Mouse (Mus musculus) embryo, embryonic 10 days (tissue): ENCODE data around the gene Slc1a1.
A peak's percentile ranks its signal among the peaks of the same experiment; 100 is the strongest.

Experiments used
- DNase-seq: peaks from one replicate; pipeline ENCODE4 v3.0.0-alpha.2; 2015; ENCODE audit warnings: low spot score

Slc1a1 gene

DNA sequence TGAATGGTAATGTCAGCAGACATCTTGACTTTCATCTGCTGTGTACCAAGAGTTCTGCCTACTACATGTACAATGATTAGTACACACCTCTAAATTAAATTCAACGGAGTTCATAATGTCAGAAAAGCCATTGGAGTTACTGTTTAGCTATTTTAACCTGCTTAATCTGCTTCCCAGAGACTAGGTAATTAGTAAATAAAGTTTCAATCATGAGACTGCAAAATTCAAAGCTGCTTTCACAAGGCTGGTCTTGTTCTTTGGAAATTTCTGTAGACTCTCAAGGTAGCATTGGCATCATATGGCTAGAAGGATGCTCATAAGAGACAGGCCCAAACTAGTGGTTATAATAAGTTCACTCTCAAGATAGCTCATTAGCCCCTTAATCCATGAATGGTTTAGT lies 20.0 kb downstream of the Slc1a1 start:
- no peak for DNase-seq

DNA sequence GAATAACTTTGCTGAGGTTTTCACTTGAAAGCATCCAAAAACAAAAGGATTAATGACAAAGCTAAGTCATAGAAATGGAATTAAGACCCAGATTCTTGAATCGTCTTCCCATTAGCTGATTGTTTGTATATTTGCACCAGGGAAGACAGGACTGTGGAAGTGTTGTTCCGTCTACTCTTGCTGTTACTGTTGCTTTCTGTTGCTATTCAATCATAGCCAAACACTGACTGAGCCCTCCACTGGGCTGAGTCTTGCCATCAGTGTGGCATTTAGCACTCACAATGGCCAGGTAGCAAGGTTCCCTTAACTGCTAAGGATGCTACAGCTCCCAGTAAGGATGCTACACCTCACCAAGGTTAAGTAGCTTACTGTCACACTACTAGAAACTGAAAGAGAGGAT lies 25.4 kb downstream of the Slc1a1 start:
- no peak for DNase-seq

- DNase-seq = no peak
Measured at GRCm38 (mm10) chr19:28863626-28864025, 28.8 kb downstream of the Slc1a1 start.

DNA sequence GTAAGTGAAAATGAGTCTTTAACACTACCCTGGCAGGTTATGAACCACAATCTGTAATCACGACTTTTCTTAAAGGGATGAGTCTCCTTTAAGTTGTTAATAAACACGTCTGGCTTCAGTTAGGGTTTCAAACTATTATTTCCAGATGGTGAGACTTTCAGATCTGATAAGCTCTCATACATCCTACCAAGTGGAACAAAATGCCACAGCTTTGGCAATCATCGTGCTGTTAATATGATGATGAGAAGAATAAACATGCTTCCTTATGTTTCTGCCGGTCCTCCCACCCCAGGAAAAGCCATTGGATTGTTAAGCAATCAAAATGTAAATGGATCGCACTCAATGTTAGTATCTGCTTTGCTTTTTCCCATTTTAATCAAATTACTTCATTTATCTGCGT lies 30.1 kb downstream of the Slc1a1 start:
- DNase-seq = no peak

GRCm38 (mm10) chr19:28865501-28865900 lies 30.7 kb downstream of the Slc1a1 start:
- no peak for DNase-seq

- no peak for DNase-seq
Measured at GRCm38 (mm10) chr19:28869251-28869855, 34.5 kb downstream of the Slc1a1 start.

DNA sequence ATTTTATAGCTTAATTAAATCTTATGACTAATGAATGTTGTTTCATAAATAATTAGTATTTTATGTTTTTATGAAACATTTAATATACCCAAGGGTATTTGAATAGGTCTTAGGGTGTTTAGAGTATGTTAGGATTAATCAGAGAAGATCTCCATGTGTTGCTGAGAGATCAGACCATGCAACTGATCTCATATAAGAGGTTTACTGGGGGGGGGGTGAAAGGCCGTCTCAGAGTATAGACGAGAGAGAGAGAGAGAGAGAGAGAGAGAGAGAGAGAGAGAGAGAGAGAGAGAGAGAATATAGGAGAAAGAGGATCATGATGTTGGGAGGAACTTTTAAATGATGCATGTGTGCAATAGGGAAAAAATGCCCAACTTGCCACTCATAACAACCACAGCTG lies 35.5 kb downstream of the Slc1a1 start:
- no peak for DNase-seq

GRCm38 (mm10) chr19:28879476-28879875 lies 44.6 kb downstream of the Slc1a1 start:
- DNase-seq = no peak

GRCm38 (mm10) chr19:28883126-28883525 lies 48.3 kb downstream of the Slc1a1 start:
- peak; percentile 65 for DNase-seq

- no peak for DNase-seq
Measured at GRCm38 (mm10) chr19:28888496-28888895, 53.6 kb downstream of the Slc1a1 start.

DNA sequence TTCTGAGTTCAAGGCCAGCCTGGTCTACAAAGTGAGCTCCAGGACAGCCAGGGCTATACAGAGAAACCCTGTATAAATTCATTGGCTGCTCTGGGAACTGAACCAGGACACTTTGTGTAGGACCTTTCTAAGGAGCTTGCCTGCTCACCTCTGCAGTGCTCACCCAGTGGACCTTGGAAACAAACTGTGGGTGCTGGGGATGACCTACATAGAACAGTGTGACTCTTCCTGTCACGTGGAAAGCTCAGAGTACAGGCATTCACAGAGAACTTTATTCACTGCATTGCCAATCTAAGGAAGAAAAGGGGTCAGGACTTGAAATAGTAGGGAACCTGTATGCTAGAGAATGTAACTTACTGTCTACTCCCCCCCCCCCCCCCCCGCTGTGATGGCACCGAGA lies 54.4 kb downstream of the Slc1a1 start:
- DNase-seq = no peak

GRCm38 (mm10) chr19:28891238-28891637 lies 56.4 kb downstream of the Slc1a1 start:
- no peak for DNase-seq

GRCm38 (mm10) chr19:28891864-28892263 lies 57.0 kb downstream of the Slc1a1 start:
- DNase-seq = no peak

- DNase-seq = no peak
Measured at GRCm38 (mm10) chr19:28896639-28897038, 61.8 kb downstream of the Slc1a1 start.

GRCm38 (mm10) chr19:28897497-28897896 lies 62.6 kb downstream of the Slc1a1 start:
- DNase-seq = no peak

DNA sequence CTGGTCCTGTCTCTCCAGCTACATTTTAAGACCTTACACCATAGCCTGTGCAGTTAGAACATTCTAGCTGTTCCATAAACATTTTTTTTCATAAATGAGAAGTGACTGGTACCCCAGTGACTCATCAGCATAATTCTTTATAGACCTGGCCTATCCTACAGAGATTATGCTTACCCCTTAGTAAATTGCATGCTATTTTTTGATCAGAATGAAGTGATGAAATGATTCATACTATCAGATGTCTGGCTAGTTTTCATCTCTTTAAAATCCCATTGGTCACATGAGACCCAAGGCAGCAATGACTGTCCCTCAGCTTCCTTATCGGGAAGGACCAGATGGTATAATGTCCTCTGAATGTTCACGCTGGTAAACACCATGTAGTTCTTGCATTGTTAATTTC lies 65.9 kb downstream of the Slc1a1 start:
- no peak for DNase-seq

DNA sequence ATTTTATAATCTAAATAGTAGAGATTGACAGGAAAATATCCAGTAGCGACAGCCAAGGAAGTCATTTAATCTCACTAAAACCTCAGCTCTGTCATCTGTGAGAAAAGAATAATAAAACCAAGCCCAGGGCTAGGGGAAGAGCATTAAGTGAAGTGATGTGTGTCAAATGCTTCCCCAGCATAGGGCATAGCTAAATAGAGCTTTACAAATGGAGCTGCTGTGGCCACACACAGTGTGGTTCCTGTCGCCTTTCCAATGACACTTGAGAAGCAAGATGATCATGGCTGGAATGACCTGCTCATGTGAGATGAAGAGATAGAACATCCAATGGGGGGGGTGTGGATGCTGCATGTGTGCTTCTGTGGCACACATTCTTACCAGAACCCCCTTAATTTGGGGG lies 67.3 kb downstream of the Slc1a1 start:
- DNase-seq = no peak

GRCm38 (mm10) chr19:28902806-28903205 lies 68.0 kb downstream of the Slc1a1 start:
- DNase-seq = no peak

GRCm38 (mm10) chr19:28903536-28904119 lies 68.8 kb downstream of the Slc1a1 start:
- no peak for DNase-seq

GRCm38 (mm10) chr19:28908186-28908585 lies 73.3 kb downstream of the Slc1a1 start:
- peak; percentile 24 for DNase-seq

DNA sequence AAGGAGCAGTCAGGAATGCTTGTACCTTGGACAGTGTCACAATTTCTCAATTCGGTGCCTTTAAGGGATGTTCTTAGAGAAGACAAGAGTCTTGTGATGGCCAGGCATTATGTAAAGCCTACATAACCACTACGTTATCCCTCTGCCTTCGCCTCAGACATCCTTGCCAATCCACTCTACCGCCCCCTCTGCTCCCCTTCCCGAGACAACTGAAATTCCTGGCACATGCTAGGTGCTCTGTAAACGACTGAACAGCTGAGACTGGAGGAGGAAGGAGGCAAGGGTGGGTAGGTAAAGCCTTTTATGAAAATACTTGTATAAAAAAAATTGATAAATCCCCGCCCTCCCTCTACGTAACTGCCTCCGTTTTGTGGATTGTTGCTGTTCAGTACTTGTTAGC lies 73.8 kb downstream of the Slc1a1 start:
- DNase-seq = no peak

DNA sequence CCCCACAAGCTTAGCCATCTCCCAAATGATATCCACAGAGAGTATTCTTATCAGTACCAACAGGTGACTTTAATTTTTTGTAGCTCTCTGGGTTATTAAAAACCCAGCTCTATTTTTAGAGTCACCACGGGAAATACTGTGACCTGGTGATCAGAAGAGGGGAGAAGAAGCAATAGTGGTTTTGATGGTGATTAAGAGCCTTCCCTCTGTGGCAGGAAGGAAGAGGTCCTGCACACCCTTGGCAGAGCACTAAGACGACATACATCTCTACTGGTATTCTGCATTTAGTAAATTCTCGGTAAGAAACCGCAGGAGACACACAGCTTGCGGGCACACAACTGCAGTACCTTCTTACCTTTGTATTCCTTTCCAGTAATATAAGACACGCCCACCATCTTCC lies 79.7 kb downstream of the Slc1a1 start:
- no peak for DNase-seq

DNA sequence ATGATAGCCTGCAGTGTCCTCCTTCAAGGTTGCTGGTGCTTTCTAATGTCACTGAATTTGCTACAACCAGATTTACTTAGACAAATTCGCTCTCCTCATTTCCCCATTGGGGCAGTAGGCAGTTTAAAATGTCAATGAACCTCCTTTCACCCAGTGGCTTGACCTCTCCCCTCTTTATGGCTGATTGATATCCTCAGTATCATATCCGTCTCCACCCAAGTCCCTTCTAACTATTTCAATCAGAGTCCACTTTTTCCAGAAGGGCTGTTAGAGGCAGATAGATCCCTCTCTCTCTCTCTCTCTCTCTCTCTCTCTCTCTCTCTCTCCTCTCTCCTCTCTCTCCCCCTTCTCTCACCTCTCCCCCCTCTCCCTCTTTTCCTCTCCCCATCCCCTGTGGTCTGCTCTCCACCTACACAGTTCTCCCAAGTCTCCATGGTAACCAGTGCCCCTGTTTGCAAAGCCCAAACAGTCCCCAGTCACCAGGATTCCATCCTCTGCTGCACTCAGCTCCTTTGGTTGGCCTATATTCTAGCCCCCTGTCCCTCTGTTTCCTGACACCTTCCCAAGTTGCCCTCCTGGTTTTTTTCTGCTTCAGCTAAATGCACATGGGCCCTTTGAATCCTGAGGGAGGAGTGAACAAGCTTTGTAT lies 80.9 kb downstream of the Slc1a1 start:
- peak; percentile 17 for DNase-seq

DNA sequence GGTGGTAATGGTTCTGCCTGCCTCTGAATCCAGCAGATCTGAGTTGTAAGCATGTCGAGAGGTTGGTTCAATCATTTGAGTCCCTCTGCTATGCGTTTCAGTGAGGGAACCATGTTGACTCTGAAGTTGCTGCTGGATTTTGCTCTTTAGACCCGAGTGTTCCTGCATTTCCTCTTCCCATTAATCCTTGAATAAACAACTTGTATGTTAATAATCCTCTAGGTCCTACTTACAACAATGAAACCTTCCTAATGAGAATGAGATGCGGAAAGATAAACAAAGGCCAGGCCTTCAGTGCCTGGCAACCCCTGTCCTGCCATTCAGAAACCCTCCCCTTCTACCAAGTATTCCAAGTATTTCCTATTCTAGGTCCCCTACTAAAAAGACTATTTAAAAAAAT lies 81.6 kb downstream of the Slc1a1 start:
- DNase-seq = no peak
